ENCODE assay signal across 8 mouse cellular contexts in genomic region chr8:84249257-84250170, GRCm38 (mm10). TPM values are rescaled to one million over a fixed set of nuclear protein-coding genes. Genes with fewer than 3 reads are reported as not detected.
A peak's percentile ranks its signal among the peaks of the same experiment; 100 is the strongest.
DNase-seq lines count a peak whose midpoint lies in the region; ATAC-seq and TF ChIP-seq lines count a peak whose summit lies in the region.

D8Ertd738e (minus strand) TSS chr8:84249719.

- H3K27ac ChIP-seq in embryonic facial prominence, embryonic 14.5 days (replicated peaks; ENCODE audit: low read depth, low read length): peak within 1 kb of the TSS; percentile 79
- peak within 1 kb of the TSS; percentile 63 for H3K27ac ChIP-seq in limb, embryonic 14.5 days (replicated peaks; ENCODE audit: low read depth, low read length)
- peak within 1 kb of the TSS; percentile 79 for H3K27ac ChIP-seq in midbrain, postnatal 0 days (ENCODE audit: low read depth, low read length)

- H3K4me3 ChIP-seq in embryonic facial prominence, embryonic 14.5 days (ENCODE audit: low read depth, low read length): peak within 1 kb of the TSS; percentile 74
- peak within 1 kb of the TSS; percentile 96 for H3K4me3 ChIP-seq in limb, embryonic 14.5 days (replicated peaks; ENCODE audit: low read length)
- H3K4me3 ChIP-seq in midbrain, postnatal 0 days (ENCODE audit: low read depth, low read length): peak within 1 kb of the TSS; percentile 77

- peak; percentile 98 for DNase-seq in 3T3-L1 (ENCODE audit: low read depth, low spot score)
- peak; percentile 52 to 69 for DNase-seq in adrenal gland, postnatal 4 days (ENCODE audit: low spot score in 2 of 2)
- peak; percentile 97 for DNase-seq in embryonic facial prominence, embryonic 14.5 days (ENCODE audit: low spot score)
- DNase-seq in heart, adult 8-10 months (ENCODE audit: low spot score): peak; percentile 90
- DNase-seq in kidney, adult 9 months: peak; percentile 92
- peak; percentile 90 for DNase-seq in limb, embryonic 14.5 days (ENCODE audit: low spot score)
- DNase-seq in midbrain, postnatal 0 days (ENCODE audit: low spot score): peak; percentile 95
- peak; percentile 66 to 78 for DNase-seq in spleen, postnatal 14 days (ENCODE audit: low spot score in 2 of 2)

- no peaks in the 10 kb centered on the region for H3K9me3 ChIP-seq in embryonic facial prominence, embryonic 14.5 days (ENCODE audit: control insufficient read depth, low read length)
- H3K9me3 ChIP-seq in limb, embryonic 14.5 days (ENCODE audit: control insufficient read depth, low read length): no peaks in the 10 kb centered on the region
- no peaks in the 10 kb centered on the region for H3K9me3 ChIP-seq in midbrain, postnatal 0 days (ENCODE audit: low read length)

- ATAC-seq in embryonic facial prominence, embryonic 14.5 days (ENCODE audit: low read depth): peak; percentile 96
- peak; percentile 95 for ATAC-seq in limb, embryonic 14.5 days (ENCODE audit: low FRiP score, low read depth)
- peak; percentile 92 for ATAC-seq in midbrain, postnatal 0 days (ENCODE audit: low FRiP score)

- peak within 1 kb of the TSS; percentile 84 for H3K9ac ChIP-seq in embryonic facial prominence, embryonic 14.5 days (ENCODE audit: low read depth, low read length)
- H3K9ac ChIP-seq in limb, embryonic 14.5 days (ENCODE audit: low read depth, low read length, severe bottlenecking): peak within 1 kb of the TSS; percentile 88
- peak within 1 kb of the TSS; percentile 75 for H3K9ac ChIP-seq in midbrain, postnatal 0 days (replicated peaks; ENCODE audit: low read length, poor library complexity, severe bottlenecking)

- WGBS in embryonic facial prominence, embryonic 14.5 days: 3% methylated on average over 51 of the region's 52 CpGs
- 4% methylated on average over 52 of the region's 52 CpGs for WGBS in limb, embryonic 14.5 days
- 3% methylated on average over 52 of the region's 52 CpGs for WGBS in midbrain, postnatal 0 days

- no peaks in the 10 kb centered on the region for H3K27me3 ChIP-seq in embryonic facial prominence, embryonic 14.5 days (replicated peaks; ENCODE audit: control insufficient read depth, insufficient read depth, low read length)
- H3K27me3 ChIP-seq in limb, embryonic 14.5 days (ENCODE audit: control insufficient read depth, insufficient read depth, low read length): no peaks in the 10 kb centered on the region
- no peaks in the 10 kb centered on the region for H3K27me3 ChIP-seq in midbrain, postnatal 0 days (ENCODE audit: insufficient read depth, low read length)

- peak; percentile 58; the same call in 1 of the 2 replicates for TF ChIP-seq POLR2A in limb, embryonic 14.5 days (IDR thresholded peaks at IDR 0.05; ENCODE audit: borderline replicate concordance, extremely low read depth, insufficient read depth, insufficient read length)

- no peaks in the 10 kb centered on the region for H3K4me1 ChIP-seq in embryonic facial prominence, embryonic 14.5 days (ENCODE audit: control insufficient read depth, insufficient read depth, low read length)
- H3K4me1 ChIP-seq in limb, embryonic 14.5 days (ENCODE audit: control insufficient read depth, insufficient read depth, low read length): no peaks in the 10 kb centered on the region
- H3K4me1 ChIP-seq in midbrain, postnatal 0 days (ENCODE audit: insufficient read depth, low read length): no peaks in the 10 kb centered on the region; the same call in 1 of the 2 replicates

- H3K4me2 ChIP-seq in embryonic facial prominence, embryonic 14.5 days (ENCODE audit: low read depth, low read length): peak within 1 kb of the TSS; percentile 76
- H3K4me2 ChIP-seq in limb, embryonic 14.5 days (replicated peaks; ENCODE audit: low read depth, low read length, severe bottlenecking): peak within 1 kb of the TSS; percentile 67
- peak within 1 kb of the TSS; percentile 86 for H3K4me2 ChIP-seq in midbrain, postnatal 0 days (ENCODE audit: low read depth, low read length, poor library complexity, severe bottlenecking)

- TF ChIP-seq CTCF in midbrain, postnatal 0 days (IDR thresholded peaks at IDR 0.05): peak; percentile 13; the same call in 1 of the 2 replicates

- peaks cover 66% of the 10 kb centered on the region for H3K36me3 ChIP-seq in embryonic facial prominence, embryonic 14.5 days (ENCODE audit: control insufficient read depth, insufficient read depth, low read length)
- peaks cover 73% of the 10 kb centered on the region for H3K36me3 ChIP-seq in limb, embryonic 14.5 days (ENCODE audit: control insufficient read depth, insufficient read depth, low read length)
- peaks cover 50% of the 10 kb centered on the region for H3K36me3 ChIP-seq in midbrain, postnatal 0 days (ENCODE audit: insufficient read depth, low read length)

RNA-seq across cellular contexts. Expression of gene D8Ertd738e, which starts in this region (rescaled TPM):
- 100 to 1,000 TPM; 184 to 189 TPM for total RNA-seq in adrenal gland, postnatal 4 days (2021)
- polyA plus RNA-seq in embryonic facial prominence, embryonic 14.5 days (2014; fragmentation: Nextera tagmentation; extraction: Ambion mirVana): 371 and 387 TPM in 2 replicates
- total RNA-seq in heart, adult 8-10 months (2022): 100 to 1,000 TPM; 165 to 232 (median 189) TPM
- 173 and 221 TPM in 2 replicates for polyA plus RNA-seq in limb, embryonic 14.5 days (2012; rRNA removed)
- 374 and 380 TPM in 2 replicates for polyA plus RNA-seq in limb, embryonic 14.5 days (2014; fragmentation: Nextera tagmentation; extraction: Ambion mirVana)
- 110 and 143 TPM in 2 replicates for total RNA-seq in midbrain, postnatal 0 days (2014; rRNA removed)
- 274 and 297 TPM in 2 replicates for polyA plus RNA-seq in midbrain, postnatal 0 days (2015; fragmentation: Nextera tagmentation; extraction: Ambion mirVana)

Comparison
In these comparisons a context has a peak if more than half of its experiments do, and no peak if none do; other contexts are left out.
1. Peak in every context shown above with its lines: DNase-seq, ATAC-seq, H3K4me3 ChIP-seq and H3K27ac ChIP-seq.